Comparison of ENCODE assay signal across 8 mouse cellular contexts in genomic region chr7:49633375-49633956, GRCm38 (mm10). TPM values are rescaled to one million over a fixed set of nuclear protein-coding genes. Genes with fewer than 3 reads are reported as not detected.
A peak's percentile ranks its signal among the peaks of the same experiment; 100 is the strongest.
DNase-seq lines count a peak whose midpoint lies in the region; ATAC-seq and TF ChIP-seq lines count a peak whose summit lies in the region.

No protein-coding gene starts in this region.

- peaks cover 4% of the 10 kb centered on the region for H3K27me3 ChIP-seq in testis, adult 2 months (ENCODE audit: control insufficient read depth, insufficient read depth, low read length)
- H3K27me3 ChIP-seq in embryonic facial prominence, embryonic 14.5 days (replicated peaks; ENCODE audit: control insufficient read depth, insufficient read depth, low read length): peaks cover 92% of the 10 kb centered on the region
- H3K27me3 ChIP-seq in lung, postnatal 0 days (replicated peaks; ENCODE audit: insufficient read depth, low read length): peaks cover 58% of the 10 kb centered on the region

- under 1% methylated on average over 31 of the region's 33 CpGs for WGBS in embryonic facial prominence, embryonic 14.5 days
- 2% methylated on average over 33 of the region's 33 CpGs for WGBS in lung, postnatal 0 days

- peak overlapping the region; percentile 3; the same call in 1 of the 2 replicates for H3K4me3 ChIP-seq in testis, adult 2 months (ENCODE audit: control insufficient read depth, low read depth, low read length)
- peak overlapping the region; percentile 37 for H3K4me3 ChIP-seq in embryonic facial prominence, embryonic 14.5 days (ENCODE audit: low read depth, low read length)
- peak overlapping the region; percentile 44 for H3K4me3 ChIP-seq in lung, postnatal 0 days (ENCODE audit: low read depth, low read length)

- no peak overlapping the region for H3K27ac ChIP-seq in testis, adult 2 months (ENCODE audit: control insufficient read depth, insufficient read depth, low read depth, low read length)
- no peak overlapping the region for H3K27ac ChIP-seq in embryonic facial prominence, embryonic 14.5 days (replicated peaks; ENCODE audit: low read depth, low read length)
- no peak overlapping the region for H3K27ac ChIP-seq in lung, postnatal 0 days (ENCODE audit: low read length)

- no peak for TF ChIP-seq EP300 in lung, postnatal 0 days (IDR thresholded peaks at IDR 0.05)

- peaks cover 14% of the 10 kb centered on the region for H3K4me1 ChIP-seq in testis, adult 2 months (ENCODE audit: control insufficient read depth, insufficient read depth, low read length)
- H3K4me1 ChIP-seq in embryonic facial prominence, embryonic 14.5 days (ENCODE audit: control insufficient read depth, insufficient read depth, low read length): peaks cover 5% of the 10 kb centered on the region; the same call in 1 of the 2 replicates
- 0 out of 2 replicates have a peak, but pooled peaks cover 13% of the 10 kb centered on the region for H3K4me1 ChIP-seq in lung, postnatal 0 days (ENCODE audit: insufficient read depth, low read depth, low read length)

- no peak for TF ChIP-seq CTCF in testis, adult 2 months (IDR thresholded peaks at IDR 0.05; ENCODE audit: control insufficient read depth, insufficient read depth, insufficient replicate concordance, low read depth, low read length)
- no peak for TF ChIP-seq CTCF in lung, postnatal 0 days (IDR thresholded peaks at IDR 0.05)

- H3K4me2 ChIP-seq in embryonic facial prominence, embryonic 14.5 days (ENCODE audit: low read depth, low read length): peak overlapping the region; percentile 54
- peak overlapping the region; percentile 72 for H3K4me2 ChIP-seq in lung, postnatal 0 days (replicated peaks; ENCODE audit: low read depth, low read length)

- no peaks in the 10 kb centered on the region for H3K9me3 ChIP-seq in embryonic facial prominence, embryonic 14.5 days (ENCODE audit: control insufficient read depth, low read length)
- no peaks in the 10 kb centered on the region for H3K9me3 ChIP-seq in lung, postnatal 0 days (ENCODE audit: low read length)

- ATAC-seq in embryonic facial prominence, embryonic 14.5 days (ENCODE audit: low read depth): peak; percentile 73
- peak; percentile 81 for ATAC-seq in lung, postnatal 0 days

- no peak for TF ChIP-seq POLR2A in testis, adult 2 months (IDR thresholded peaks at IDR 0.05; ENCODE audit: control insufficient read depth, low read depth, low read length)

- no peak overlapping the region for H3K9ac ChIP-seq in embryonic facial prominence, embryonic 14.5 days (ENCODE audit: low read depth, low read length)
- no peak overlapping the region for H3K9ac ChIP-seq in lung, postnatal 0 days (replicated peaks; ENCODE audit: low read depth)

- no peak for DNase-seq in testis, postnatal 14 days (ENCODE audit: low spot score)
- peak; percentile 62 for DNase-seq in embryonic facial prominence, embryonic 14.5 days (ENCODE audit: low spot score)
- DNase-seq in induced T-regulatory cell, adult 2 months (ENCODE audit: low read depth): peak; percentile 71
- DNase-seq in lung, postnatal 0 days (ENCODE audit: low spot score): peak; percentile 62
- DNase-seq in skeletal muscle tissue, adult 2 months (ENCODE audit: low read depth, low spot score): peak; percentile 7
- no peak for DNase-seq in ovary, postnatal 14 days (ENCODE audit: low spot score)
- DNase-seq in frontal cortex, postnatal 25 days (ENCODE audit: low spot score in 2 of 2): no peak

- no peaks in the 10 kb centered on the region for H3K36me3 ChIP-seq in testis, adult 2 months (ENCODE audit: control insufficient read depth, insufficient read depth, low read length)
- no peaks in the 10 kb centered on the region for H3K36me3 ChIP-seq in embryonic facial prominence, embryonic 14.5 days (ENCODE audit: control insufficient read depth, insufficient read depth, low read length)
- no peaks in the 10 kb centered on the region for H3K36me3 ChIP-seq in lung, postnatal 0 days (ENCODE audit: insufficient read depth, low read length)

RNA-seq across cellular contexts. Expression of gene Dbx1, which starts 3.2 kb away (rescaled TPM):
- polyA plus RNA-seq in testis, adult 2 months (2012; rRNA removed): not detected in 2 replicates
- 5.7 and 7.7 TPM in 2 replicates for polyA plus RNA-seq in embryonic facial prominence, embryonic 14.5 days (2014; fragmentation: Nextera tagmentation; extraction: Ambion mirVana)
- not detected in 2 replicates for polyA plus RNA-seq in lung, postnatal 0 days (2015; fragmentation: Nextera tagmentation; extraction: Ambion mirVana)

Comparison
In these comparisons a context has a peak if more than half of its experiments do, and no peak if none do; other contexts are left out.
1. DNase-seq: peak in embryonic facial prominence, embryonic 14.5 days (single experiment), induced T-regulatory cell, adult 2 months (single experiment), lung, postnatal 0 days (single experiment) and skeletal muscle tissue, adult 2 months (single experiment); none in testis, postnatal 14 days (single experiment), ovary, postnatal 14 days (single experiment) and frontal cortex, postnatal 25 days (0 of 2).
2. Peak in every context shown above with its lines, with median percentiles within 50 percentile points of each other: H3K4me3 ChIP-seq.